Mouse (Mus musculus): Measurements from ENCODE around the gene Traf6. TPM values are rescaled to one million over a fixed set of nuclear protein-coding genes. Genes with fewer than 3 reads are reported as not detected.

Gene Traf6
- polyA plus RNA-seq, 1 experiment from 2014 or later = 13.7 TPM

GRCm38 (mm10) chr2:101665058-101665702 is 13.0 kb upstream of the Traf6 start:
- H3K27me3 ChIP-seq (replicated peaks) = no peaks in the 10 kb centered on the region
- WGBS = 22% methylated on average over 9 of the region's 9 CpGs
- H3K27ac ChIP-seq = no peak overlapping the region
- no peaks in the 10 kb centered on the region for H3K4me1 ChIP-seq
- no peak overlapping the region for H3K9ac ChIP-seq
- H3K9me3 ChIP-seq = no peaks in the 10 kb centered on the region
- no peaks in the 10 kb centered on the region for H3K36me3 ChIP-seq
- peak; percentile 95 for ATAC-seq (ENCODE audit: low FRiP score, low read depth)
- H3K4me3 ChIP-seq = no peak overlapping the region
- no peak overlapping the region for H3K4me2 ChIP-seq (replicated peaks)

- H3K27ac ChIP-seq = no peak overlapping the region
- H3K9ac ChIP-seq = no peak overlapping the region
- H3K36me3 ChIP-seq = no peaks in the 10 kb centered on the region
- H3K27me3 ChIP-seq (replicated peaks) = no peaks in the 10 kb centered on the region
- 58% methylated on average over 3 of the region's 3 CpGs for whole genome bisulfite sequencing
- no peaks in the 10 kb centered on the region for H3K9me3 ChIP-seq
- ATAC-seq (ENCODE audit: low FRiP score, low read depth) = peak; percentile 54
- no peaks in the 10 kb centered on the region for H3K4me1 ChIP-seq
- no peak overlapping the region for H3K4me3 ChIP-seq
- H3K4me2 ChIP-seq (replicated peaks) = no peak overlapping the region
These were observed 12.5 kb upstream of the Traf6 start for GRCm38 (mm10) chr2:101665703-101666092.

- Histone ChIP-seq H3K36me3 (no peaks in the 10 kb centered on the region), H3K4me3 (no peak overlapping the region), H3K4me2 (replicated peaks) (no peak overlapping the region), H3K4me1 (no peaks in the 10 kb centered on the region), H3K27ac (no peak overlapping the region), H3K9ac (no peak overlapping the region), H3K9me3 (no peaks in the 10 kb centered on the region), H3K27me3 (replicated peaks) (no peaks in the 10 kb centered on the region)
- no peak for ATAC-seq (ENCODE audit: low FRiP score, low read depth)
- WGBS = 93% methylated on average over 3 of the region's 3 CpGs
These were observed 9.5 kb upstream of the Traf6 start for GRCm38 (mm10) chr2:101668751-101669150.

- Histone ChIP-seq H3K9ac (no peak overlapping the region), H3K27ac (no peak overlapping the region), H3K9me3 (no peaks in the 10 kb centered on the region), H3K27me3 (replicated peaks) (no peaks in the 10 kb centered on the region), H3K4me3 (no peak overlapping the region), H3K4me2 (replicated peaks) (no peak overlapping the region), H3K36me3 (no peaks in the 10 kb centered on the region), H3K4me1 (no peaks in the 10 kb centered on the region)
- WGBS = 83% methylated on average over 3 of the region's 3 CpGs
- ATAC-seq (ENCODE audit: low FRiP score, low read depth) = no peak
These were observed 4.7 kb upstream of the Traf6 start for GRCm38 (mm10) chr2:101673547-101673946.

GRCm38 (mm10) chr2:101679164-101679784 is 1.0 kb downstream of the Traf6 start:
- Histone ChIP-seq H3K9me3 (no peaks in the 10 kb centered on the region), H3K4me3 (peak overlapping the region; percentile 95), H3K4me1 (peaks cover 11% of the 10 kb centered on the region), H3K36me3 (peaks cover under 1% of the 10 kb centered on the region; the same call in 1 of the 2 replicates), H3K27me3 (replicated peaks) (no peaks in the 10 kb centered on the region), H3K4me2 (replicated peaks) (peak overlapping the region; percentile 76), H3K27ac (no peak overlapping the region), H3K9ac (peak overlapping the region; percentile 95)
- 4% methylated on average over 15 of the region's 15 CpGs for WGBS
- ATAC-seq (ENCODE audit: low FRiP score, low read depth) = no peak

GRCm38 (mm10) chr2:101684421-101684820 is 6.2 kb downstream of the Traf6 start:
- Histone ChIP-seq H3K9ac (no peak overlapping the region), H3K4me1 (peaks cover 5% of the 10 kb centered on the region), H3K36me3 (peaks cover 32% of the 10 kb centered on the region), H3K4me2 (replicated peaks) (no peak overlapping the region), H3K9me3 (no peaks in the 10 kb centered on the region), H3K4me3 (no peak overlapping the region), H3K27ac (no peak overlapping the region), H3K27me3 (replicated peaks) (no peaks in the 10 kb centered on the region)
- WGBS = 92% methylated on average over 12 of the region's 12 CpGs
- no peak for ATAC-seq (ENCODE audit: low FRiP score, low read depth)

- 84% methylated on average over 5 of the region's 5 CpGs for WGBS
- no peak overlapping the region for H3K4me2 ChIP-seq (replicated peaks)
- peaks cover 53% of the 10 kb centered on the region for H3K36me3 ChIP-seq
- no peak for ATAC-seq (ENCODE audit: low FRiP score, low read depth)
- H3K27me3 ChIP-seq (replicated peaks) = no peaks in the 10 kb centered on the region
- H3K9ac ChIP-seq = no peak overlapping the region
- H3K4me1 ChIP-seq = no peaks in the 10 kb centered on the region
- no peak overlapping the region for H3K4me3 ChIP-seq
- no peaks in the 10 kb centered on the region for H3K9me3 ChIP-seq
- H3K27ac ChIP-seq = no peak overlapping the region
These were observed 9.8 kb downstream of the Traf6 start for GRCm38 (mm10) chr2:101688011-101688410.

- peaks cover 52% of the 10 kb centered on the region for H3K36me3 ChIP-seq
- H3K4me2 ChIP-seq (replicated peaks) = no peak overlapping the region
- 93% methylated on average over 9 of the region's 9 CpGs for WGBS
- no peaks in the 10 kb centered on the region for H3K9me3 ChIP-seq
- no peaks in the 10 kb centered on the region for H3K27me3 ChIP-seq (replicated peaks)
- no peak overlapping the region for H3K4me3 ChIP-seq
- no peak for ATAC-seq (ENCODE audit: low FRiP score, low read depth)
- no peak overlapping the region for H3K9ac ChIP-seq
- no peaks in the 10 kb centered on the region for H3K4me1 ChIP-seq
- no peak overlapping the region for H3K27ac ChIP-seq
These were observed 12.1 kb downstream of the Traf6 start for GRCm38 (mm10) chr2:101690252-101690827.

- no peaks in the 10 kb centered on the region for H3K9me3 ChIP-seq
- no peak overlapping the region for H3K27ac ChIP-seq
- H3K27me3 ChIP-seq (replicated peaks) = no peaks in the 10 kb centered on the region
These were observed 14.8 kb downstream of the Traf6 start for GRCm38 (mm10) chr2:101693043-101693442.

GRCm38 (mm10) chr2:101693577-101694215 is 15.5 kb downstream of the Traf6 start:
- Histone ChIP-seq H3K27ac (no peak overlapping the region), H3K4me2 (replicated peaks) (no peak overlapping the region), H3K4me1 (no peaks in the 10 kb centered on the region), H3K36me3 (peaks cover 57% of the 10 kb centered on the region), H3K9ac (no peak overlapping the region), H3K9me3 (no peaks in the 10 kb centered on the region), H3K27me3 (replicated peaks) (no peaks in the 10 kb centered on the region), H3K4me3 (no peak overlapping the region)
- ATAC-seq (ENCODE audit: low FRiP score, low read depth) = 0 out of 2 replicates have a peak, but pooled peaks have one; percentile 48
- WGBS = 67% methylated on average over 5 of the region's 5 CpGs

More at GRCm38 (mm10) chr2:101693043-101693442, 14.8 kb downstream of the Traf6 start:
- no peak overlapping the region for H3K4me2 ChIP-seq (replicated peaks)
- H3K36me3 ChIP-seq = peaks cover 50% of the 10 kb centered on the region
- no peaks in the 10 kb centered on the region for H3K4me1 ChIP-seq
- WGBS = 81% methylated on average over 4 of the region's 4 CpGs
- H3K9ac ChIP-seq = no peak overlapping the region
- H3K4me3 ChIP-seq = no peak overlapping the region
- ATAC-seq (ENCODE audit: low FRiP score, low read depth) = no peak

GRCm38 (mm10) chr2:101695584-101695983 is 17.4 kb downstream of the Traf6 start:
- Histone ChIP-seq H3K9me3 (no peaks in the 10 kb centered on the region), H3K27ac (no peak overlapping the region), H3K9ac (no peak overlapping the region), H3K4me3 (no peak overlapping the region), H3K4me1 (no peaks in the 10 kb centered on the region), H3K4me2 (replicated peaks) (no peak overlapping the region), H3K27me3 (replicated peaks) (no peaks in the 10 kb centered on the region), H3K36me3 (peaks cover 54% of the 10 kb centered on the region)
- ATAC-seq (ENCODE audit: low FRiP score, low read depth) = no peak
- 89% methylated on average over 7 of the region's 7 CpGs for WGBS

GRCm38 (mm10) chr2:101699284-101699683 is 21.1 kb downstream of the Traf6 start:
- no peak overlapping the region for H3K27ac ChIP-seq
- H3K9ac ChIP-seq = no peak overlapping the region
- no peaks in the 10 kb centered on the region for H3K27me3 ChIP-seq (replicated peaks)
- H3K4me2 ChIP-seq (replicated peaks) = no peak overlapping the region
- WGBS = 88% methylated on average over 4 of the region's 4 CpGs
- no peaks in the 10 kb centered on the region for H3K9me3 ChIP-seq
- H3K4me1 ChIP-seq = no peaks in the 10 kb centered on the region
- H3K4me3 ChIP-seq = no peak overlapping the region
- peaks cover 36% of the 10 kb centered on the region for H3K36me3 ChIP-seq
- ATAC-seq (ENCODE audit: low FRiP score, low read depth) = no peak

Measured in neural tube, embryonic 12.5 days (tissue).